Mouse (Mus musculus): ENCODE data around the gene Olfr127. TPM values are rescaled to one million over a fixed set of nuclear protein-coding genes. Genes with fewer than 3 reads are reported as not detected.

Olfr127 gene
- polyA plus RNA-seq, 1 experiment from 2014 or later = not detected

Other genes starting within 250 kb of the Olfr127 start
- not detected in 2 replicates for gene Olfr117, start 236.7 kb upstream of the Olfr127 start, polyA plus RNA-seq (2014; fragmentation: Nextera tagmentation; extraction: Ambion mirVana)
- not detected in 2 replicates for gene Olfr118, start 233.4 kb upstream of the Olfr127 start, polyA plus RNA-seq (2014; fragmentation: Nextera tagmentation; extraction: Ambion mirVana)
- not detected in 2 replicates for gene Olfr119, start 203.9 kb upstream of the Olfr127 start, polyA plus RNA-seq (2014; fragmentation: Nextera tagmentation; extraction: Ambion mirVana)
- gene Olfr120, start 178.6 kb upstream of the Olfr127 start, polyA plus RNA-seq (2014; fragmentation: Nextera tagmentation; extraction: Ambion mirVana) = not detected in 2 replicates
- not detected in 2 replicates for gene Olfr121, start 151.6 kb upstream of the Olfr127 start, polyA plus RNA-seq (2014; fragmentation: Nextera tagmentation; extraction: Ambion mirVana)
- gene Olfr122, start 131.8 kb upstream of the Olfr127 start, polyA plus RNA-seq (2014; fragmentation: Nextera tagmentation; extraction: Ambion mirVana) = not detected in 2 replicates
- not detected in 2 replicates for gene Olfr123, start 106.9 kb upstream of the Olfr127 start, polyA plus RNA-seq (2014; fragmentation: Nextera tagmentation; extraction: Ambion mirVana)
- not detected in 2 replicates for gene Olfr124, start 100.5 kb upstream of the Olfr127 start, polyA plus RNA-seq (2014; fragmentation: Nextera tagmentation; extraction: Ambion mirVana)
- not detected in 2 replicates for gene Olfr125, start 67.5 kb upstream of the Olfr127 start, polyA plus RNA-seq (2014; fragmentation: Nextera tagmentation; extraction: Ambion mirVana)
- not detected in 2 replicates for gene Olfr126, start 53.0 kb upstream of the Olfr127 start, polyA plus RNA-seq (2014; fragmentation: Nextera tagmentation; extraction: Ambion mirVana)
- gene Olfr128, start 20.1 kb downstream of the Olfr127 start, polyA plus RNA-seq (2014; fragmentation: Nextera tagmentation; extraction: Ambion mirVana) = not detected in 2 replicates
- gene Olfr761, start 52.6 kb downstream of the Olfr127 start, polyA plus RNA-seq (2014; fragmentation: Nextera tagmentation; extraction: Ambion mirVana) = not detected in 2 replicates
- not detected in 2 replicates for gene Olfr129, start 159.6 kb downstream of the Olfr127 start, polyA plus RNA-seq (2014; fragmentation: Nextera tagmentation; extraction: Ambion mirVana)
- gene Olfr130, start 163.5 kb downstream of the Olfr127 start, polyA plus RNA-seq (2014; fragmentation: Nextera tagmentation; extraction: Ambion mirVana) = not detected in 2 replicates
- not detected in 2 replicates for gene Olfr131, start 188.3 kb downstream of the Olfr127 start, polyA plus RNA-seq (2014; fragmentation: Nextera tagmentation; extraction: Ambion mirVana)
- not detected in 2 replicates for gene Olfr132, start 234.1 kb downstream of the Olfr127 start, polyA plus RNA-seq (2014; fragmentation: Nextera tagmentation; extraction: Ambion mirVana)
- gene Olfr133, start 244.8 kb downstream of the Olfr127 start, polyA plus RNA-seq (2014; fragmentation: Nextera tagmentation; extraction: Ambion mirVana) = not detected in 2 replicates

Data from limb, embryonic 11.5 days (tissue).